Mouse (Mus musculus): ENCODE results near the gene Ccdc106.

DNA sequence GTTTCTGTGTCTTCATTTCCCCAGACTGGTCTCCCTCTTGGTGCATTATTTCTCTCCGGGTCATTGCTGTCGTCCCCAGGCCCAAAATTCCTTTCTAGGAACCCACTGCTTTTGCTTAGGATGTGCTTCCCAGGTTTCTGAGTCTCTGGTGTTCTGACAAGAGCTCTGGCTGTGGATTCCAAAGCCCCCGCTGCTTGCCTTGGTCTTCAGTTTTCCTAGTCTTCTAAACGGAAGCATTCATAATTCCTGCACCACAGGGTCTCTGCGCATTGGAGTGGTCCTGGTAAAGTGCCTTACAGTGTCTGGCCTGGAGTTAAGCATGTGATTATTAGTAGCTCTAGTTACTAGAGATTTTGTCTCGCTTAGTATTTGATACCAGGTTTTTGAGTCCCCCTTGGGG, 60.5 kb downstream of the Ccdc106 start:
- TF ChIP-seq CTCF (IDR thresholded peaks at IDR 0.05; ENCODE audit: low read depth) (no peak), EP300 (IDR thresholded peaks at IDR 0.05; ENCODE audit: low read depth) (no peak)

All from heart, postnatal 0 days (tissue).